Mouse (Mus musculus) midbrain, postnatal 0 days (tissue): ENCODE results near the gene Caskin2. TPM values are rescaled to one million over a fixed set of nuclear protein-coding genes. Genes with fewer than 3 reads are reported as not detected.

Experiments
- ATAC-seq: fragments of 200-750 bp; cut with Nextera tagmentation; 2 replicates; pipeline ENCODE4 v1.8.0; 2017; ENCODE audit warnings: moderate number of reproducible peaks, mild to moderate bottlenecking, moderate TSS enrichment, moderate library complexity; ENCODE audit not compliant: low FRiP score
- DNase-seq: peaks from one replicate; pipeline ENCODE4 v3.0.0-alpha.2; 2015; ENCODE audit warnings: low spot score
- H3K27ac ChIP-seq: fragments of 300-500 bp; sonication (generic); 2 replicates; pipeline ENCODE4 v1.5.1; 2014; ENCODE audit warnings: low read depth, mild to moderate bottlenecking, low read length, mixed read lengths
- H3K27me3 ChIP-seq: fragments of 300-500 bp; sonication (generic); 2 replicates; pipeline ENCODE4 v1.6.1; 2014; ENCODE audit warnings: low read length, control low read depth, mixed read lengths; ENCODE audit not compliant: insufficient read depth
- H3K36me3 ChIP-seq: fragments of 300-500 bp; sonication (generic); 2 replicates; pipeline ENCODE4 v1.6.1; 2014; ENCODE audit warnings: low read length, control low read depth, mixed read lengths; ENCODE audit not compliant: insufficient read depth
- H3K4me1 ChIP-seq: fragments of 300-500 bp; sonication (generic); 2 replicates; pipeline ENCODE4 v1.6.1; 2014; ENCODE audit warnings: mild to moderate bottlenecking, control low read depth, antibody characterized with exemption, low read length, mixed read lengths; ENCODE audit not compliant: insufficient read depth
- H3K4me2 ChIP-seq: fragments of 300-500 bp; sonication (generic); 2 replicates; pipeline ENCODE4 v1.6.1; 2014; ENCODE audit warnings: low read depth, mild to moderate bottlenecking, low read length, mixed read lengths; ENCODE audit not compliant: poor library complexity, severe bottlenecking
- H3K4me3 ChIP-seq: fragments of 300-500 bp; sonication (generic); 2 replicates; pipeline ENCODE4 v1.5.1; 2014; ENCODE audit warnings: low read depth, mild to moderate bottlenecking, low read length, moderate library complexity
- H3K9ac ChIP-seq: fragments of 300-500 bp; sonication (generic); replicated peaks from 2 replicates; pipeline ENCODE4 v1.6.1; 2014; ENCODE audit warnings: mild to moderate bottlenecking, low read length, moderate library complexity, mixed read lengths; ENCODE audit not compliant: poor library complexity, severe bottlenecking
- H3K9me3 ChIP-seq: fragments of 300-500 bp; sonication (generic); 2 replicates; pipeline ENCODE4 v1.6.1; 2016; ENCODE audit warnings: low read length, control low read depth
- CTCF ChIP-seq: IDR thresholded peaks from 2 replicates; pipeline ENCODE4 v1.5.1; 2016; ENCODE audit warnings: antibody characterized with exemption, mild to moderate bottlenecking
- WGBS: fragments of 180-500 bp; shearing (Covaris S2); extraction: QIAGEN DNeasy Blood & Tissue Kit; methylation state at CpG from one replicate; pipeline ENCODE4 v1.1.7; 2014; 5-methylcytosine and 5-hydroxymethylcytosine counted together
- microRNA-seq: library from miRNA; unstranded; fragments of <30 nt; microRNA quantifications from one replicate; pipeline ENCODE4, GENCODE M21; 2016; ENCODE audit warnings: borderline number of aligned reads
- polyA plus RNA-seq: library from polyadenylated mRNA; unstranded; fragments of >200 nt; fragmentation: Nextera tagmentation; extraction: Ambion mirVana; gene quantifications from 2 replicates; pipeline ENCODE4 v1.2.1, GENCODE M21; 2015
- total RNA-seq: library from RNA; depleted of rRNA; stranded (reverse); fragments of >200 nt; gene quantifications from 2 replicates; pipeline ENCODE4 v1.2.3, GENCODE M21; 2014; rRNA removed

Caskin2 gene
- total and polyA plus RNA-seq, 2 experiments from 2014 or later, result 7.2 to 27.9 TPM

DNA sequence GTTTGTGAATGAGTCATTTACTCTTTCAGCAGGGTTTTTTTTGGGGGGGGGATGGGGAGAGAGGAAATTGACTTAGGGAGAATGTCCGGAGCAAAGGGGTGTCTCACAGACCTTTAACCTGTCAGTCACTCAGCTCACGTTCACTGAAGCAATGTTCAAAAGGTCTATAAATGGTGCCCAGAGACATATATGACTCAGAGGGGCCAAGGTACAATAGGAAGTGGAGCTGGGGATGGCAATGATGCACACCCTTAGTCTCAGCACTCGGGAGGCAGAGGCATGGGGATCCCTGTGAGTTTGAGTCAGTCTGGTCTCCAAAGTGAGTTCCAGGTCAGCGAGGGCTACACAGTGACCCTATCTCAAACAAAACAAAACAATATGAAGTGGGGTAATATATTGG, 60.0 kb downstream of the Caskin2 start:
- Histone ChIP-seq H3K27me3 (no peaks in the 10 kb centered on the region), H3K27ac (no peak overlapping the region), H3K4me3 (no peak overlapping the region), H3K9me3 (no peaks in the 10 kb centered on the region), H3K9ac (no peak overlapping the region), H3K4me2 (no peak overlapping the region), H3K36me3 (no peaks in the 10 kb centered on the region), H3K4me1 (no peaks in the 10 kb centered on the region)
- WGBS, result 76% methylated on average over 4 of the region's 4 CpGs
- DNase-seq (no peak), ATAC-seq (no peak)
- no peak for TF ChIP-seq CTCF

- Histone ChIP-seq H3K27me3 (no peaks in the 10 kb centered on the region), H3K4me1 (no peaks in the 10 kb centered on the region), H3K36me3 (no peaks in the 10 kb centered on the region), H3K4me2 (no peak overlapping the region), H3K4me3 (no peak overlapping the region), H3K9me3 (no peaks in the 10 kb centered on the region), H3K27ac (no peak overlapping the region), H3K9ac (no peak overlapping the region)
- WGBS, result 23% methylated on average over 7 of the region's 7 CpGs
- no peak for TF ChIP-seq CTCF
- no peak for DNase-seq
- ATAC-seq, result no peak
Measured at GRCm38 (mm10) chr11:115752653-115753052, 60.8 kb downstream of the Caskin2 start.

DNA sequence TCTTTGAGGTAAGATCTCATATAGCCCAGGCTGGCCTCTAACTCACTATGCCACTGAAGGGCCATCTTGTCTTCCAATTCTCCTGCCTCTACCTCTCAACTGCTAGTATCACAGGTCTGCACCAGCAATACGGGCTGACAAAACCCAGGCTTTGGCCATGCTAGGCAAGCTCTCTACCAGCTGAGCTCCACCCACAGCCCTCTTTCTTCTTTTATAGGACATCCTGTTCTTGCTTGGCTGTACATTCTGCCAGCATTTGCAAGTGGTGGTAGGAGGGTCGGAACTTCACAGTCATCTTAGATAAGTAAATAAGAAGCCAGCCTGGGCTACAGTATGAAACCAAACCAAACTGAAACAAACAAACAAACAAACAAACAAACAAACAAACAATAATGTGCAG, 61.7 kb downstream of the Caskin2 start:
- no peak overlapping the region for H3K9ac ChIP-seq
- 65% methylated on average over 2 of the region's 2 CpGs for WGBS
- no peaks in the 10 kb centered on the region for H3K27me3 ChIP-seq
- no peaks in the 10 kb centered on the region for H3K9me3 ChIP-seq
- no peak overlapping the region for H3K4me2 ChIP-seq
- ATAC-seq (no peak), DNase-seq (no peak)
- no peaks in the 10 kb centered on the region for H3K4me1 ChIP-seq
- no peaks in the 10 kb centered on the region for H3K36me3 ChIP-seq
- TF ChIP-seq CTCF, result no peak
- no peak overlapping the region for H3K27ac ChIP-seq
- H3K4me3 ChIP-seq, result no peak overlapping the region

DNA sequence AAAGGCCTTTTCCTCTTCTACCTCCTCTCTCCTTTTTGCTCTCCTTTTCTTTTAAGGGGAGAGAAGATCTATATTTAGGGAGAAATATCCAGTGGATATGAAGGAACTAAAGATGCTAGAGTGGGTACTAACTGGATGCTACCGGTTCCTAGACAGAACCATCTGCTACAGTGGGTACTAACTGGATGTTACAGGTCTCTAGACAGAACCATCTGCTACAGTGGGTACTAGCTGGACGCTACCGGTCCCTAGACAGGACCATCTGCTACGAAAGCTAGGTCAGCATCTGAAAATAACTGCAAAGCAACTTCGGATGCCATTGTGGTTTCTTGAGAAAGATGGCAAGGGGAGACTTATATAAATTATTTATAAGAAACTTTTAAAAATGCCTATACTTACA, 63.6 kb downstream of the Caskin2 start:
- WGBS, result 80% methylated on average over 5 of the region's 5 CpGs
- Histone ChIP-seq H3K4me3 (no peak overlapping the region), H3K4me1 (no peaks in the 10 kb centered on the region), H3K9me3 (no peaks in the 10 kb centered on the region), H3K27me3 (no peaks in the 10 kb centered on the region), H3K9ac (no peak overlapping the region), H3K36me3 (no peaks in the 10 kb centered on the region), H3K4me2 (no peak overlapping the region), H3K27ac (no peak overlapping the region)
- no peak for TF ChIP-seq CTCF
- no peak for ATAC-seq
- DNase-seq, result no peak

Small RNAs within 50 kb of the gene (microRNA-seq; reads per million reads assigned to microRNA genes)
- not detected for gene Mir5621

Other genes with a start within 250 kb of the Caskin2 start
- gene Nup85, start 249.2 kb downstream of the Caskin2 start, total RNA-seq, result 49.5 and 59.5 TPM in 2 replicates
- gene Nup85, start 249.2 kb downstream of the Caskin2 start, polyA plus RNA-seq, result 75.6 and 80.3 TPM in 2 replicates
- 37.9 and 39.6 TPM in 2 replicates for gene Mrps7, start 209.7 kb downstream of the Caskin2 start, total RNA-seq
- 77.8 and 81.8 TPM in 2 replicates for gene Mrps7, start 209.7 kb downstream of the Caskin2 start, polyA plus RNA-seq
- gene Gga3, start 209.6 kb downstream of the Caskin2 start, total RNA-seq, result 34.5 and 42.3 TPM in 2 replicates
- 20.5 and 22.6 TPM in 2 replicates for gene Gga3, start 209.6 kb downstream of the Caskin2 start, polyA plus RNA-seq
- gene Mif4gd, start 200.7 kb downstream of the Caskin2 start, total RNA-seq, result 13.6 and 13.7 TPM in 2 replicates
- 15.7 and 17.7 TPM in 2 replicates for gene Mif4gd, start 200.7 kb downstream of the Caskin2 start, polyA plus RNA-seq
- gene Slc25a19, start 185.3 kb downstream of the Caskin2 start, total RNA-seq, result 33.7 and 35.7 TPM in 2 replicates
- 44.9 and 49.6 TPM in 2 replicates for gene Slc25a19, start 185.3 kb downstream of the Caskin2 start, polyA plus RNA-seq
- 85.8 and 87.0 TPM in 2 replicates for gene Grb2, start 105.0 kb downstream of the Caskin2 start, total RNA-seq
- gene Grb2, start 105.0 kb downstream of the Caskin2 start, polyA plus RNA-seq, result 153 and 158 TPM in 2 replicates
- gene Tmem94, start 48.2 kb downstream of the Caskin2 start, total RNA-seq, result 26.5 and 32.7 TPM in 2 replicates
- gene Tmem94, start 48.2 kb downstream of the Caskin2 start, polyA plus RNA-seq, result 14.6 and 15.9 TPM in 2 replicates
- gene Tsen54, start 1.1 kb upstream of the Caskin2 start, total RNA-seq, result 25.0 and 27.7 TPM in 2 replicates
- 14.8 and 15.5 TPM in 2 replicates for gene Tsen54, start 1.1 kb upstream of the Caskin2 start, polyA plus RNA-seq
- 0.99 and 1.0 TPM in 2 replicates for gene Llgl2, start 10.4 kb upstream of the Caskin2 start, total RNA-seq
- 0.51 and 0.81 TPM in 2 replicates for gene Llgl2, start 10.4 kb upstream of the Caskin2 start, polyA plus RNA-seq
- not detected in 2 replicates for gene Myo15b, start 44.8 kb upstream of the Caskin2 start, total RNA-seq
- gene Myo15b, start 44.8 kb upstream of the Caskin2 start, polyA plus RNA-seq, result 0.09 and 0.29 TPM in 2 replicates
- not detected in 2 replicates for gene Smim5, start 86.3 kb upstream of the Caskin2 start, total RNA-seq
- gene Smim5, start 86.3 kb upstream of the Caskin2 start, polyA plus RNA-seq, result 1.3 and 1.5 TPM in 2 replicates
- not detected in 2 replicates for gene Smim6, start 98.4 kb upstream of the Caskin2 start, total RNA-seq
- 0.26 TPM in 1 of 2 replicates, not detected in the other for gene Smim6, start 98.4 kb upstream of the Caskin2 start, polyA plus RNA-seq
- gene Sap30bp, start 119.6 kb upstream of the Caskin2 start, total RNA-seq, result 44.3 and 46.4 TPM in 2 replicates
- 43.3 and 54.3 TPM in 2 replicates for gene Sap30bp, start 119.6 kb upstream of the Caskin2 start, polyA plus RNA-seq
- 18.9 and 20.4 TPM in 2 replicates for gene Recql5, start 119.8 kb upstream of the Caskin2 start, total RNA-seq
- 8.0 and 10.5 TPM in 2 replicates for gene Recql5, start 119.8 kb upstream of the Caskin2 start, polyA plus RNA-seq
- gene Itgb4, start 161.1 kb upstream of the Caskin2 start, total RNA-seq, result 2.2 and 3.0 TPM in 2 replicates
- 1.0 and 1.2 TPM in 2 replicates for gene Itgb4, start 161.1 kb upstream of the Caskin2 start, polyA plus RNA-seq
- gene Galk1, start 199.1 kb upstream of the Caskin2 start, total RNA-seq, result 36.3 and 44.0 TPM in 2 replicates
- gene Galk1, start 199.1 kb upstream of the Caskin2 start, polyA plus RNA-seq, result 47.7 and 49.5 TPM in 2 replicates
- 568 and 792 TPM in 2 replicates for gene H3f3b, start 214.3 kb upstream of the Caskin2 start, total RNA-seq
- gene H3f3b, start 214.3 kb upstream of the Caskin2 start, polyA plus RNA-seq, result 2,143 and 2,254 TPM in 2 replicates
- 45.2 and 55.1 TPM in 2 replicates for gene Unk, start 216.7 kb upstream of the Caskin2 start, total RNA-seq
- gene Unk, start 216.7 kb upstream of the Caskin2 start, polyA plus RNA-seq, result 25.5 and 26.7 TPM in 2 replicates